In genomic region chr12:106055799-106056198, GRCm38 (mm10) we compare ENCODE assay signal across 9 mouse cellular contexts. TPM values are rescaled to one million over a fixed set of nuclear protein-coding genes. Genes with fewer than 3 reads are reported as not detected.
DNase-seq lines count a peak whose midpoint lies in the region; ATAC-seq and TF ChIP-seq lines count a peak whose summit lies in the region.
"Had no signal": no experiment of that assay in that cellular context is flagged by ENCODE, and none has a peak within 500 bp of the region (broad histone marks: within the 10 kb centered on the region; RNA-seq: fewer than 3 reads in every experiment).

No protein-coding gene starts in this region.

- intact Hi-C loops in left cerebral cortex, adult 2 months (cut with DNase I) = loop anchor here (2.0 to 5.0 kb wide), 3 partner anchors 48 to 219 kb away; no protein-coding TSS in a partner anchor

- peak; percentile 94 for ATAC-seq in Patski
- peak; percentile 88 for ATAC-seq in forebrain, embryonic 16.5 days
- ATAC-seq in hindbrain, embryonic 16.5 days = peak; percentile 89
- ATAC-seq in megakaryocyte progenitor cell, adult 5-6 weeks (replicated peaks; ENCODE audit: poor library complexity) = peak; percentile 95

- no peak overlapping the region for H3K9ac ChIP-seq in forebrain, embryonic 16.5 days (replicated peaks; ENCODE audit: low read depth, low read length)
- H3K9ac ChIP-seq in hindbrain, embryonic 16.5 days (ENCODE audit: low read depth, low read length) = no peak overlapping the region

- no peaks in the 10 kb centered on the region for H3K36me3 ChIP-seq in forebrain, embryonic 16.5 days (ENCODE audit: control insufficient read depth, insufficient read depth)
- no peaks in the 10 kb centered on the region for H3K36me3 ChIP-seq in hindbrain, embryonic 16.5 days (ENCODE audit: control insufficient read depth, insufficient read depth, low read length)

- WGBS in forebrain, embryonic 16.5 days = 37% methylated on average over 6 of the region's 6 CpGs
- 45% methylated on average over 6 of the region's 6 CpGs for WGBS in hindbrain, embryonic 16.5 days

- H3K27ac ChIP-seq in forebrain, embryonic 16.5 days (ENCODE audit: low read length) = peak overlapping the region; percentile 53
- no peak overlapping the region for H3K27ac ChIP-seq in hindbrain, embryonic 16.5 days (ENCODE audit: low read depth, low read length)
- H3K27ac ChIP-seq in left cerebral cortex, adult 2 months = no peak overlapping the region

- POLR2A ChIA-PET in Patski (lab: Charles Lee) = interaction anchor here (0.6 kb wide), 1 partner anchor 55 kb away, joined by 5 read pairs; no protein-coding TSS in a partner anchor

- DNase-seq in Patski (ENCODE audit: low read depth, low spot score) = peak; percentile 28
- peak; percentile 78 for DNase-seq in cerebellum, adult 11 months
- DNase-seq in left cerebral cortex, adult 2 months (ENCODE audit: extremely low spot score in 1 of 2, low spot score in 2 of 2) = peak; percentile 83 to 92
- DNase-seq in right cerebral cortex, postnatal 25 days = peak; percentile 81
- DNase-seq in urinary bladder, postnatal 36 days (ENCODE audit: low spot score in 2 of 2) = peak; percentile 64 to 77

- H3K4me3 ChIP-seq in forebrain, embryonic 16.5 days (replicated peaks; ENCODE audit: low read length) = no peak overlapping the region
- H3K4me3 ChIP-seq in hindbrain, embryonic 16.5 days (ENCODE audit: low read length) = no peak overlapping the region
- H3K4me3 ChIP-seq in left cerebral cortex, adult 2 months = no peak overlapping the region
- H3K4me3 ChIP-seq: myocyte had no signal

- H3K27me3 ChIP-seq in Patski = no peaks in the 10 kb centered on the region
- H3K27me3 ChIP-seq in forebrain, embryonic 16.5 days (replicated peaks; ENCODE audit: control insufficient read depth, insufficient read depth, low read length) = no peaks in the 10 kb centered on the region
- no peaks in the 10 kb centered on the region for H3K27me3 ChIP-seq in hindbrain, embryonic 16.5 days (replicated peaks; ENCODE audit: control insufficient read depth, insufficient read depth, low read length)

- H3K9me3 ChIP-seq in forebrain, embryonic 16.5 days (ENCODE audit: control insufficient read depth, low read length) = no peaks in the 10 kb centered on the region
- H3K9me3 ChIP-seq in hindbrain, embryonic 16.5 days (ENCODE audit: control insufficient read depth, low read length) = no peaks in the 10 kb centered on the region

- H3K4me1 ChIP-seq in forebrain, embryonic 16.5 days (replicated peaks; ENCODE audit: control insufficient read depth, insufficient read depth, low read length) = peaks cover 8% of the 10 kb centered on the region
- no peaks in the 10 kb centered on the region for H3K4me1 ChIP-seq in hindbrain, embryonic 16.5 days (ENCODE audit: control insufficient read depth, insufficient read depth, low read depth, low read length)

- peak; percentile 87 for TF ChIP-seq CTCF in Patski (IDR thresholded peaks at IDR 0.05)
- TF ChIP-seq CTCF in left cerebral cortex, adult 2 months (IDR thresholded peaks at IDR 0.05) = no peak; the same call in none of the 2 replicates

- H3K4me2 ChIP-seq in forebrain, embryonic 16.5 days (ENCODE audit: low read length) = no peak overlapping the region
- H3K4me2 ChIP-seq in hindbrain, embryonic 16.5 days (ENCODE audit: low read length) = no peak overlapping the region

- in situ Hi-C loops in Patski (cut with MboI; ENCODE audit: low pct_unique_long_range_greater_than_20kb) = loop anchor here (5.0 to 10.0 kb wide), 2 partner anchors 91 to 213 kb away; no protein-coding TSS in a partner anchor

- CTCF ChIA-PET in Patski (lab: Charles Lee) = interaction anchor here (0.6 to 2.8 kb wide), 15 partner anchors 8 to 223 kb away, joined by 3 to 13 read pairs (median 4); no protein-coding TSS in a partner anchor

RNA-seq across cellular contexts. Expression of gene Vrk1, which starts 45.8 kb away (rescaled TPM):
- polyA plus RNA-seq in Patski (2021) = 20.3 TPM
- 68.3 and 80.2 TPM in 2 replicates for polyA plus RNA-seq in forebrain, embryonic 16.5 days (2015; fragmentation: Nextera tagmentation; extraction: Ambion mirVana)
- polyA plus RNA-seq in hindbrain, embryonic 16.5 days (2015; fragmentation: Nextera tagmentation; extraction: Ambion mirVana) = 29.3 and 31.7 TPM in 2 replicates
- total RNA-seq in left cerebral cortex, adult 2 months (2021) = 10 to 100 TPM; 12.9 to 13.0 TPM
- total RNA-seq in megakaryocyte progenitor cell, adult 5-6 weeks (2015) = 128 and 137 TPM in 2 replicates
- 182 and 198 TPM in 2 replicates for total RNA-seq in megakaryocyte progenitor cell, adult 5-6 weeks (2017)

Comparison
In these comparisons a context has a peak if more than half of its experiments do, and no peak if none do; other contexts are left out.
1. DNase-seq: peak in every context shown above with its lines; median percentile 88 in left cerebral cortex, adult 2 months; 81 in right cerebral cortex, postnatal 25 days; 78 in cerebellum, adult 11 months; 70 in urinary bladder, postnatal 36 days; 28 in Patski.